Mouse (Mus musculus) CH12.LX (cell line): ENCODE data around the gene Prpf4b. TPM values are rescaled to one million over a fixed set of nuclear protein-coding genes. Genes with fewer than 3 reads are reported as not detected.
A peak's percentile ranks its signal among the peaks of the same experiment; 100 is the strongest.

ENCODE experiments used
- DNase-seq: peaks from one replicate; pipeline ENCODE4 v3.0.0-alpha.2; 2013; ENCODE audit errors: extremely low read depth
- H3K27ac ChIP-seq: 2 replicates; pipeline ENCODE4 v1.5.1; 2012; ENCODE audit warnings: low read depth, mild to moderate bottlenecking, control low read depth, moderate library complexity; ENCODE audit not compliant: insufficient read depth
- H3K27me3 ChIP-seq: replicated peaks from 2 replicates; pipeline ENCODE3; 2012; ENCODE audit warnings: inconsistent platforms
- H3K36me3 ChIP-seq, 2 experiments: replicated peaks in 1 of 2; 2 replicates each; pipeline versions ENCODE3 to v1.6.1; 2012; ENCODE audit warnings: inconsistent platforms in 1 of 2, low read length in 1 of 2, mild to moderate bottlenecking in 1 of 2, mixed read lengths in 1 of 2, moderate library complexity in 1 of 2; ENCODE audit not compliant: control insufficient read depth in 1 of 2, insufficient read depth in 1 of 2
- H3K4me1 ChIP-seq, 2 experiments: 2 replicates each; pipeline ENCODE4 v1.6.1; 2012; ENCODE audit warnings: inconsistent platforms in 1 of 2, moderate library complexity in 1 of 2; ENCODE audit not compliant: insufficient read depth in 2 of 2, control insufficient read depth in 1 of 2
- H3K4me2 ChIP-seq: 2 replicates; pipeline ENCODE4 v1.6.1; 2012; ENCODE audit warnings: low read depth, mild to moderate bottlenecking, control low read depth; ENCODE audit not compliant: poor library complexity, insufficient read depth, severe bottlenecking
- H3K4me3 ChIP-seq, 3 experiments: fragments of 150-350 bp in 1 of 3; sonication (generic) in 1 of 3; replicated peaks in 1 of 3; 2 replicates each; pipeline versions ENCODE3 to v1.5.1; 2011 to 2012; ENCODE audit warnings: low read depth in 2 of 3, low read length in 2 of 3, mild to moderate bottlenecking in 2 of 3, moderate library complexity in 2 of 3, control low read depth in 1 of 3, improper control_type of control experiment in 1 of 3, inconsistent platforms in 1 of 3, mixed read lengths in 1 of 3; ENCODE audit not compliant: poor library complexity in 1 of 3
- H3K79me2 ChIP-seq: replicated peaks from 2 replicates; pipeline ENCODE4 v1.6.1; 2012; ENCODE audit warnings: mild to moderate bottlenecking, moderate library complexity; ENCODE audit not compliant: control insufficient read depth, poor library complexity, insufficient read depth, severe bottlenecking; ENCODE audit errors: extremely low read depth
- H3K9ac ChIP-seq: 2 replicates; pipeline ENCODE4 v1.6.1; 2012; ENCODE audit warnings: low read depth, mild to moderate bottlenecking, control low read depth, moderate library complexity; ENCODE audit not compliant: insufficient read depth
- H3K9me3 ChIP-seq: replicated peaks from 2 replicates; pipeline ENCODE3; 2012; ENCODE audit warnings: low read length, inconsistent platforms, mixed read lengths
- BHLHE40 ChIP-seq: IDR thresholded peaks from 2 replicates; pipeline ENCODE4 v1.6.1; 2011; ENCODE audit warnings: mild to moderate bottlenecking, low read depth, low read length, improper control_type of control experiment
- CHD1 ChIP-seq: IDR thresholded peaks from 2 replicates; pipeline ENCODE4 v1.6.1; 2012; ENCODE audit warnings: low read depth, low read length, improper control_type of control experiment, inconsistent platforms
- CHD2 ChIP-seq: IDR thresholded peaks from 2 replicates; pipeline ENCODE4 v1.6.1; 2011; ENCODE audit warnings: low read length, improper control_type of control experiment
- CTCF ChIP-seq, 2 experiments: IDR thresholded peaks in 1 of 2; conservative IDR thresholded peaks in 1 of 2; 2 replicates each; pipeline ENCODE4 v1.5.1; 2011 to 2012; ENCODE audit warnings: low read depth in 2 of 2, low read length in 2 of 2, improper control_type of control experiment in 1 of 2, inconsistent platforms in 1 of 2, mild to moderate bottlenecking in 1 of 2, moderate library complexity in 1 of 2
- E2F4 ChIP-seq: IDR thresholded peaks from 2 replicates; pipeline ENCODE4 v1.6.1; 2011; ENCODE audit warnings: low read depth, low read length, improper control_type of control experiment; ENCODE audit not compliant: insufficient replicate concordance
- ELF1 ChIP-seq: IDR thresholded peaks from 2 replicates; pipeline ENCODE4 v1.6.1; 2014; ENCODE audit warnings: low read depth, mild to moderate bottlenecking, inconsistent platforms, low read length, improper control_type of control experiment
- EP300 ChIP-seq: IDR thresholded peaks from 2 replicates; pipeline ENCODE4 v1.6.1; 2011; ENCODE audit warnings: low read length, improper control_type of control experiment
- ETS1 ChIP-seq: conservative IDR thresholded peaks from 2 replicates; pipeline ENCODE4 v1.6.1; 2012; ENCODE audit warnings: low read depth, mild to moderate bottlenecking, inconsistent platforms, low read length, improper control_type of control experiment, moderate library complexity
- GABPA ChIP-seq: IDR thresholded peaks from 2 replicates; pipeline ENCODE4 v1.6.1; 2012; ENCODE audit warnings: low read depth, low read length, improper control_type of control experiment, inconsistent platforms; ENCODE audit not compliant: insufficient replicate concordance
- HCFC1 ChIP-seq: IDR thresholded peaks from 2 replicates; pipeline ENCODE4 v1.6.1; 2012; ENCODE audit warnings: low read depth, mild to moderate bottlenecking, inconsistent platforms, low read length, improper control_type of control experiment
- IRF4 ChIP-seq: IDR thresholded peaks from 2 replicates; pipeline ENCODE4 v1.6.1; 2014; ENCODE audit warnings: low read depth, mild to moderate bottlenecking, inconsistent platforms, low read length, improper control_type of control experiment
- JUN ChIP-seq: IDR thresholded peaks from 2 replicates; pipeline ENCODE4 v1.6.1; 2011; ENCODE audit warnings: low read depth, mild to moderate bottlenecking, low read length, improper control_type of control experiment, moderate library complexity; ENCODE audit not compliant: insufficient read depth
- JUND ChIP-seq: conservative IDR thresholded peaks from 2 replicates; pipeline ENCODE4 v1.6.1; 2011; ENCODE audit warnings: low read depth, low read length, improper control_type of control experiment
- KAT2A ChIP-seq: IDR thresholded peaks from 2 replicates; pipeline ENCODE4 v1.6.1; 2012; ENCODE audit warnings: low read length, improper control_type of control experiment, inconsistent platforms; ENCODE audit not compliant: insufficient replicate concordance
- MAFK ChIP-seq: IDR thresholded peaks from 2 replicates; pipeline ENCODE4 v1.6.1; 2011; ENCODE audit warnings: low read length, improper control_type of control experiment; ENCODE audit not compliant: insufficient replicate concordance
- MAX ChIP-seq: IDR thresholded peaks from 2 replicates; pipeline ENCODE4 v1.6.1; 2011; ENCODE audit warnings: low read length, improper control_type of control experiment
- MAZ ChIP-seq: IDR thresholded peaks from 2 replicates; pipeline ENCODE4 v1.6.1; 2012; ENCODE audit warnings: low read depth, mild to moderate bottlenecking, inconsistent platforms, low read length, improper control_type of control experiment, moderate library complexity
- MEF2A ChIP-seq: IDR thresholded peaks from 2 replicates; pipeline ENCODE4 v1.6.1; 2014; ENCODE audit warnings: low read depth, mild to moderate bottlenecking, inconsistent platforms, low read length, improper control_type of control experiment, borderline replicate concordance
- MXI1 ChIP-seq: IDR thresholded peaks from 2 replicates; pipeline ENCODE4 v1.6.1; 2011; ENCODE audit warnings: mild to moderate bottlenecking, low read depth, low read length, improper control_type of control experiment
- MYC ChIP-seq: IDR thresholded peaks from 2 replicates; pipeline ENCODE4 v1.6.1; 2011; ENCODE audit warnings: low read depth, mild to moderate bottlenecking, improper control_type of control experiment, low read length
- NELFE ChIP-seq: IDR thresholded peaks from 2 replicates; pipeline ENCODE4 v1.6.1; 2011; ENCODE audit warnings: low read depth, low read length, improper control_type of control experiment
- NRF1 ChIP-seq: IDR thresholded peaks from 2 replicates; pipeline ENCODE4 v1.6.1; 2014; ENCODE audit warnings: low read depth, mild to moderate bottlenecking, inconsistent platforms, low read length, improper control_type of control experiment, moderate library complexity
- PAX5 ChIP-seq: IDR thresholded peaks from 2 replicates; pipeline ENCODE4 v1.6.1; 2012; ENCODE audit warnings: low read length, inconsistent platforms, mixed read lengths
- POLR2A ChIP-seq: IDR thresholded peaks from 2 replicates; pipeline ENCODE4 v1.6.1; 2011; ENCODE audit warnings: low read depth, mild to moderate bottlenecking, improper control_type of control experiment, low read length
- POLR2AphosphoS2 ChIP-seq: IDR thresholded peaks from 2 replicates; pipeline ENCODE4 v1.6.1; 2011; ENCODE audit warnings: low read depth, low read length, improper control_type of control experiment
- RAD21 ChIP-seq: IDR thresholded peaks from 2 replicates; pipeline ENCODE4 v1.6.1; 2011; ENCODE audit warnings: low read depth, mild to moderate bottlenecking, low read length, improper control_type of control experiment, moderate library complexity
- RCOR1 ChIP-seq: conservative IDR thresholded peaks from 2 replicates; pipeline ENCODE4 v1.6.1; 2012; ENCODE audit warnings: low read depth, mild to moderate bottlenecking, inconsistent platforms, low read length, improper control_type of control experiment
- SIN3A ChIP-seq: IDR thresholded peaks from 2 replicates; pipeline ENCODE4 v1.6.1; 2012; ENCODE audit warnings: low read length, improper control_type of control experiment, inconsistent platforms
- SMC3 ChIP-seq: IDR thresholded peaks from 2 replicates; pipeline ENCODE4 v1.6.1; 2011; ENCODE audit warnings: low read depth, low read length, improper control_type of control experiment
- TBP ChIP-seq: conservative IDR thresholded peaks from 2 replicates; pipeline ENCODE4 v1.6.1; 2011; ENCODE audit warnings: low read depth, low read length, improper control_type of control experiment
- TCF12 ChIP-seq: IDR thresholded peaks from 2 replicates; pipeline ENCODE4 v1.6.1; 2014; ENCODE audit warnings: low read depth, mild to moderate bottlenecking, inconsistent platforms, low read length, improper control_type of control experiment
- UBTF ChIP-seq: IDR thresholded peaks from 2 replicates; pipeline ENCODE4 v1.6.1; 2012; ENCODE audit warnings: low read depth, mild to moderate bottlenecking, inconsistent platforms, low read length, improper control_type of control experiment, moderate library complexity
- USF1 ChIP-seq: IDR thresholded peaks from 2 replicates; pipeline ENCODE4 v1.6.1; 2014; ENCODE audit warnings: low read depth, mild to moderate bottlenecking, inconsistent platforms, low read length, improper control_type of control experiment
- USF2 ChIP-seq: conservative IDR thresholded peaks from 2 replicates; pipeline ENCODE4 v1.6.1; 2011; ENCODE audit warnings: low read depth, low read length, improper control_type of control experiment
- ZC3H11A ChIP-seq: IDR thresholded peaks from 2 replicates; pipeline ENCODE4 v1.6.1; 2012; ENCODE audit warnings: low read depth, mild to moderate bottlenecking, inconsistent platforms, low read length, improper control_type of control experiment
- ZKSCAN1 ChIP-seq: IDR thresholded peaks from 2 replicates; pipeline ENCODE4 v1.6.1; 2012; ENCODE audit warnings: low read depth, inconsistent platforms, low read length, improper control_type of control experiment, borderline replicate concordance
- ZMIZ1 ChIP-seq: IDR thresholded peaks from 2 replicates; pipeline ENCODE4 v1.6.1; 2012; ENCODE audit warnings: low read depth, mild to moderate bottlenecking, inconsistent platforms, low read length, improper control_type of control experiment
- ZNF384 ChIP-seq: IDR thresholded peaks from 2 replicates; pipeline ENCODE4 v1.6.1; 2012; ENCODE audit warnings: low read depth, low read length, improper control_type of control experiment, inconsistent platforms
- dilution Hi-C: fragments of 300-500 bp; cut with MboI; formaldehyde crosslinking; loops from 2 replicates; pipeline ENCODE4 v1.14.3; 2020; ENCODE audit warnings: low sequenced_read_pairs; ENCODE audit not compliant: extremely low pct_unique_long_range_greater_than_20kb, extremely low pct_ligation_motif_present
- in situ Hi-C: fragments of 300-500 bp; cut with MboI; formaldehyde crosslinking; loops from 3 replicates; pipeline ENCODE4 v1.14.3; 2019; ENCODE audit warnings: low sequenced_read_pairs, low pct_ligation_motif_present, low pct_unique_long_range_greater_than_20kb, mixed read lengths
- polyA plus RNA-seq: library from polyadenylated mRNA; unstranded; fragments of >175 nt; gene quantifications from 2 replicates; pipeline ENCODE4 v1.2.1, GENCODE M21; 2012; ENCODE audit warnings: low read depth; ENCODE audit not compliant: insufficient read length
- total RNA-seq, 2 experiments: library from RNA; depleted of rRNA; stranded (reverse); fragments of 300-350 nt in 1 of 2; fragments of >200 nt in 1 of 2; gene quantifications; 2 replicates each; pipeline ENCODE4 v1.2.3; 2012 to 2014

Gene Prpf4b
- total RNA-seq (2012; rRNA removed) (51.1 and 62.7 TPM in 2 replicates), total RNA-seq (2014; rRNA removed) (57.3 and 68.8 TPM in 2 replicates), polyA plus RNA-seq (94.9 and 112 TPM in 2 replicates)

GRCm38 (mm10) chr13:34875166-34875710 is at the start of gene Prpf4b:
TSS of gene Prpf4b (plus strand) at chr13:34875302.
- DNase-seq: peak; percentile 87
- H3K27ac ChIP-seq: peak within 1 kb of the TSS; percentile 89
- no peaks in the 10 kb centered on the region for H3K27me3 ChIP-seq
- peaks cover 6 to 11% of the 10 kb centered on the region in 2 experiments for H3K36me3 ChIP-seq
- dilution Hi-C loops: no loop called here
- H3K79me2 ChIP-seq: peaks cover 44% of the 10 kb centered on the region
- peak within 1 kb of the TSS; percentile 90; the same call in 1 of the 2 replicates for H3K4me2 ChIP-seq
- H3K4me3 ChIP-seq: peak within 1 kb of the TSS; percentile 87 to 98 (median 97)
- peak within 1 kb of the TSS; percentile 83 for H3K9ac ChIP-seq
- TF ChIP-seq RCOR1 (no peak; the same call in 1 of the 2 replicates), EP300 (no peak), MYC (peak; percentile 20; the same call in 1 of the 2 replicates), CHD1 (no peak), USF2 (no peak), JUND (no peak), MAX (no peak), USF1 (no peak), MAFK (no peak), IRF4 (no peak; the same call in 1 of the 2 replicates), ELF1 (peak; percentile 73), JUN (no peak), HCFC1 (peak; percentile 77), POLR2AphosphoS2 (peak; percentile 82; the same call in 1 of the 2 replicates), ETS1 (no peak), RAD21 (no peak), SMC3 (no peak), ZC3H11A (no peak), UBTF (no peak), TBP (no peak), CTCF (conservative IDR thresholded peaks at IDR 0.05 in 1 of 2, IDR thresholded peaks at IDR 0.05 in 1 of 2; ENCODE audit: low read depth in 2 of 2, low read length in 2 of 2) (no peak), SIN3A (no peak; the same call in 1 of the 2 replicates), POLR2A (peak; percentile 92), E2F4 (no peak), CHD2 (0 out of 2 replicates have a peak, but pooled peaks have one; percentile 17), ZNF384 (peak; percentile 10; the same call in 1 of the 2 replicates), MEF2A (no peak; the same call in 1 of the 2 replicates), ZMIZ1 (peak; percentile 93), NRF1 (peak; percentile 88), PAX5 (no peak), BHLHE40 (no peak), MXI1 (peak; percentile 69; the same call in 1 of the 2 replicates), ZKSCAN1 (no peak), KAT2A (0 out of 2 replicates have a peak, but pooled peaks have one; percentile 51), MAZ (0 out of 2 replicates have a peak, but pooled peaks have one; percentile 21), NELFE (peak; percentile 90), TCF12 (peak; percentile 74), GABPA (no peak)
- no peaks in the 10 kb centered on the region for H3K9me3 ChIP-seq
- in situ Hi-C loops: no loop called here
- peaks cover 3 to 33% of the 10 kb centered on the region in 2 experiments; a peak in 2 of 4 replicates for H3K4me1 ChIP-seq
